Mouse (Mus musculus) hindbrain, embryonic 10.5 days (tissue): ENCODE measurements around the gene Dffa. TPM values are rescaled to one million over a fixed set of nuclear protein-coding genes. Genes with fewer than 3 reads are reported as not detected.

Source experiments
- DNase-seq: peaks from one replicate; pipeline ENCODE4 v3.0.0-alpha.2; 2017; ENCODE audit warnings: low spot score
- H3K27ac ChIP-seq: fragments of 300-500 bp; sonication (generic); 2 replicates; pipeline ENCODE4 v1.5.1; 2016; ENCODE audit warnings: mild to moderate bottlenecking, moderate library complexity
- H3K27me3 ChIP-seq: fragments of 300-500 bp; sonication (generic); 2 replicates; pipeline ENCODE4 v1.6.1; 2016; ENCODE audit warnings: mild to moderate bottlenecking; ENCODE audit not compliant: poor library complexity, insufficient read depth, severe bottlenecking
- H3K36me3 ChIP-seq: fragments of 300-500 bp; sonication (generic); 2 replicates; pipeline ENCODE4 v1.6.1; 2016; ENCODE audit warnings: mild to moderate bottlenecking, moderate library complexity
- H3K4me1 ChIP-seq: fragments of 300-500 bp; sonication (generic); replicated peaks from 2 replicates; pipeline ENCODE4 v1.6.1; 2016; ENCODE audit warnings: mild to moderate bottlenecking
- H3K4me3 ChIP-seq: fragments of 300-500 bp; sonication (generic); 2 replicates; pipeline ENCODE4 v1.5.1; 2016; ENCODE audit warnings: mild to moderate bottlenecking, moderate library complexity
- H3K9me3 ChIP-seq: fragments of 300-500 bp; sonication (generic); 2 replicates; pipeline ENCODE4 v1.6.1; 2016; ENCODE audit warnings: mild to moderate bottlenecking, moderate library complexity
- WGBS: fragments of 180-500 bp; shearing (Covaris S2); methylation state at CpG from one replicate; pipeline ENCODE4 v1.1.7; 2016; 5-methylcytosine and 5-hydroxymethylcytosine counted together
- polyA plus RNA-seq: library from polyadenylated mRNA; unstranded; fragments of >200 nt; fragmentation: Nextera tagmentation; extraction: Ambion mirVana; gene quantifications from 2 replicates; pipeline ENCODE4 v1.2.1, GENCODE M21; 2016

Gene Dffa
- polyA plus RNA-seq, 1 experiment from 2014 or later: 33.1 TPM

- H3K27me3 ChIP-seq: no peaks in the 10 kb centered on the region
- DNase-seq: no peak
- H3K36me3 ChIP-seq: peaks cover 11% of the 10 kb centered on the region
- no peak overlapping the region for H3K27ac ChIP-seq
- no peaks in the 10 kb centered on the region for H3K9me3 ChIP-seq
- H3K4me3 ChIP-seq: no peak overlapping the region
- peaks cover 10% of the 10 kb centered on the region for H3K4me1 ChIP-seq
- 81% methylated on average over 8 of the region's 8 CpGs for WGBS
These were observed 34.6 kb downstream of the Dffa start for GRCm38 (mm10) chr4:149138515-149138914.

GRCm38 (mm10) chr4:149143594-149143993 lies 39.6 kb downstream of the Dffa start:
- Histone ChIP-seq H3K36me3 (no peaks in the 10 kb centered on the region), H3K9me3 (no peaks in the 10 kb centered on the region), H3K4me3 (no peak overlapping the region), H3K27ac (no peak overlapping the region), H3K4me1 (peaks cover 12% of the 10 kb centered on the region), H3K27me3 (no peaks in the 10 kb centered on the region; the same call in 1 of the 2 replicates)
- WGBS: 39% methylated on average over 4 of the region's 4 CpGs
- DNase-seq: no peak

GRCm38 (mm10) chr4:149144459-149144858 lies 40.5 kb downstream of the Dffa start:
- Histone ChIP-seq H3K27me3 (no peaks in the 10 kb centered on the region; the same call in 1 of the 2 replicates), H3K36me3 (peaks cover 6% of the 10 kb centered on the region), H3K4me1 (peaks cover 12% of the 10 kb centered on the region), H3K9me3 (no peaks in the 10 kb centered on the region), H3K27ac (peak overlapping the region; percentile 75), H3K4me3 (no peak overlapping the region)
- WGBS: 7% methylated on average over 3 of the region's 3 CpGs
- peak; percentile 87 for DNase-seq

GRCm38 (mm10) chr4:149145151-149145550 lies 41.2 kb downstream of the Dffa start:
- Histone ChIP-seq H3K9me3 (no peaks in the 10 kb centered on the region), H3K36me3 (peaks cover 13% of the 10 kb centered on the region), H3K4me3 (no peak overlapping the region), H3K27ac (peak overlapping the region; percentile 75), H3K27me3 (no peaks in the 10 kb centered on the region; the same call in 1 of the 2 replicates), H3K4me1 (peaks cover 12% of the 10 kb centered on the region)
- DNase-seq: no peak
- 73% methylated on average over 4 of the region's 4 CpGs for WGBS

- peaks cover 37% of the 10 kb centered on the region for H3K36me3 ChIP-seq
- peaks cover 15% of the 10 kb centered on the region for H3K4me1 ChIP-seq
- 84% methylated on average over 7 of the region's 7 CpGs for WGBS
- DNase-seq: no peak
- H3K9me3 ChIP-seq: no peaks in the 10 kb centered on the region
- no peaks in the 10 kb centered on the region; the same call in 1 of the 2 replicates for H3K27me3 ChIP-seq
- H3K27ac ChIP-seq: no peak overlapping the region
- no peak overlapping the region for H3K4me3 ChIP-seq
These were observed 43.6 kb downstream of the Dffa start for GRCm38 (mm10) chr4:149147528-149147927.

GRCm38 (mm10) chr4:149148084-149148483 lies 44.1 kb downstream of the Dffa start:
- no peak overlapping the region for H3K27ac ChIP-seq
- no peak for DNase-seq
- WGBS: 86% methylated on average over 4 of the region's 4 CpGs
- H3K36me3 ChIP-seq: peaks cover 42% of the 10 kb centered on the region
- H3K4me1 ChIP-seq: peaks cover 15% of the 10 kb centered on the region
- H3K4me3 ChIP-seq: no peak overlapping the region
- H3K27me3 ChIP-seq: no peaks in the 10 kb centered on the region; the same call in 1 of the 2 replicates
- H3K9me3 ChIP-seq: no peaks in the 10 kb centered on the region

- Histone ChIP-seq H3K4me1 (peaks cover 15% of the 10 kb centered on the region), H3K27ac (no peak overlapping the region), H3K36me3 (peaks cover 54% of the 10 kb centered on the region), H3K27me3 (no peaks in the 10 kb centered on the region; the same call in 1 of the 2 replicates), H3K4me3 (no peak overlapping the region), H3K9me3 (no peaks in the 10 kb centered on the region)
- 76% methylated on average over 9 of the region's 9 CpGs for WGBS
- DNase-seq: no peak
These were observed 45.2 kb downstream of the Dffa start for GRCm38 (mm10) chr4:149149196-149149595.

- Histone ChIP-seq H3K9me3 (no peaks in the 10 kb centered on the region), H3K4me3 (no peak overlapping the region), H3K4me1 (peaks cover 15% of the 10 kb centered on the region), H3K36me3 (peaks cover 58% of the 10 kb centered on the region), H3K27ac (no peak overlapping the region), H3K27me3 (no peaks in the 10 kb centered on the region; the same call in 1 of the 2 replicates)
- WGBS: 64% methylated on average over 7 of the region's 7 CpGs
- peak; percentile 28 for DNase-seq
These were observed 45.7 kb downstream of the Dffa start for GRCm38 (mm10) chr4:149149611-149150010.

- no peaks in the 10 kb centered on the region; the same call in 1 of the 2 replicates for H3K27me3 ChIP-seq
- peaks cover 15% of the 10 kb centered on the region for H3K4me1 ChIP-seq
- DNase-seq: no peak
- no peak overlapping the region for H3K27ac ChIP-seq
- 68% methylated on average over 11 of the region's 11 CpGs for WGBS
- H3K4me3 ChIP-seq: no peak overlapping the region
- H3K9me3 ChIP-seq: 0 out of 2 replicates have a peak, but pooled peaks cover 3% of the 10 kb centered on the region
- H3K36me3 ChIP-seq: peaks cover 64% of the 10 kb centered on the region
These were observed 46.3 kb downstream of the Dffa start for GRCm38 (mm10) chr4:149150256-149150655.

- peaks cover 69% of the 10 kb centered on the region for H3K36me3 ChIP-seq
- DNase-seq: no peak
- WGBS: 89% methylated on average over 11 of the region's 11 CpGs
- 0 out of 2 replicates have a peak, but pooled peaks cover 3% of the 10 kb centered on the region for H3K9me3 ChIP-seq
- no peaks in the 10 kb centered on the region; the same call in 1 of the 2 replicates for H3K27me3 ChIP-seq
- H3K4me3 ChIP-seq: no peak overlapping the region
- H3K4me1 ChIP-seq: peaks cover 15% of the 10 kb centered on the region
- no peak overlapping the region for H3K27ac ChIP-seq
These were observed 46.8 kb downstream of the Dffa start for GRCm38 (mm10) chr4:149150721-149151120.

- H3K9me3 ChIP-seq: 0 out of 2 replicates have a peak, but pooled peaks cover 3% of the 10 kb centered on the region
- H3K4me1 ChIP-seq: 0 out of 2 replicates have a peak, but pooled peaks cover 3% of the 10 kb centered on the region
- WGBS: 98% methylated on average over 7 of the region's 7 CpGs
- peaks cover 100% of the 10 kb centered on the region for H3K36me3 ChIP-seq
- no peak overlapping the region for H3K4me3 ChIP-seq
- no peak for DNase-seq
- no peak overlapping the region for H3K27ac ChIP-seq
- no peaks in the 10 kb centered on the region for H3K27me3 ChIP-seq
These were observed 50.9 kb downstream of the Dffa start for GRCm38 (mm10) chr4:149154859-149155258.

- Histone ChIP-seq H3K36me3 (peaks cover 100% of the 10 kb centered on the region), H3K27me3 (no peaks in the 10 kb centered on the region), H3K27ac (no peak overlapping the region), H3K9me3 (0 out of 2 replicates have a peak, but pooled peaks cover 3% of the 10 kb centered on the region), H3K4me1 (no peaks in the 10 kb centered on the region), H3K4me3 (no peak overlapping the region)
- DNase-seq: no peak
- WGBS: 96% methylated on average over 6 of the region's 6 CpGs
These were observed 51.8 kb downstream of the Dffa start for GRCm38 (mm10) chr4:149155711-149156110.

- DNase-seq: no peak
- 96% methylated on average over 8 of the region's 8 CpGs for WGBS
- H3K27me3 ChIP-seq: no peaks in the 10 kb centered on the region
- 0 out of 2 replicates have a peak, but pooled peaks cover 3% of the 10 kb centered on the region for H3K9me3 ChIP-seq
- no peak overlapping the region for H3K27ac ChIP-seq
- H3K36me3 ChIP-seq: peaks cover 100% of the 10 kb centered on the region
- H3K4me1 ChIP-seq: no peaks in the 10 kb centered on the region
- no peak overlapping the region for H3K4me3 ChIP-seq
These were observed 53.5 kb downstream of the Dffa start for GRCm38 (mm10) chr4:149157415-149157973.
